Mouse (Mus musculus): ENCODE measurements around the gene App. TPM values are rescaled to one million over a fixed set of nuclear protein-coding genes. Genes with fewer than 3 reads are reported as not detected.
A peak's percentile ranks its signal among the peaks of the same experiment; 100 is the strongest.

App gene
- total RNA-seq, 2 experiments from 2014 or later = 132 to 140 TPM

DNA sequence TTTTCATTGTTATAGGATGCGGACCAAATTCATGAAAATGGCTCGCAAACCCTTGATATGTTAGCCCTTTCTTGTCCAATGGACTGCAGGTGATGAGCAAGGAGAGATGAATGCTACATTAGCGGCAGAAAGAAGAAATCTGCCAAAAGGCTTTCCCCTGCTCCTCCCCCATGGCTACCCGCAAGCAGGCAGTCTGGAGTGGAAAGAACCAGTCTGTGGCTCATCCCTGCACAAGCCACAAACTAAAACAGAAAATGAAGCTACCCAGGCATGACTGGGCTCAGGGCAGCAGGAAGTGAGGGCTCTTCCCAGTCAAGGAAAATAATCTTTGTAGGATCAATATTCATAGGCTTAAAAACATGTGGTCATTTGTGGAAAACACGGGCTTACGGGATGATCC, 54.6 kb downstream of the App start:
- no peak for DNase-seq

- DNase-seq = no peak
Measured at GRCm38 (mm10) chr16:85117541-85117940, 56.0 kb downstream of the App start.

GRCm38 (mm10) chr16:85115837-85116236, 57.7 kb downstream of the App start:
- DNase-seq = no peak

GRCm38 (mm10) chr16:85114742-85115141, 58.8 kb downstream of the App start:
- no peak for DNase-seq

DNA sequence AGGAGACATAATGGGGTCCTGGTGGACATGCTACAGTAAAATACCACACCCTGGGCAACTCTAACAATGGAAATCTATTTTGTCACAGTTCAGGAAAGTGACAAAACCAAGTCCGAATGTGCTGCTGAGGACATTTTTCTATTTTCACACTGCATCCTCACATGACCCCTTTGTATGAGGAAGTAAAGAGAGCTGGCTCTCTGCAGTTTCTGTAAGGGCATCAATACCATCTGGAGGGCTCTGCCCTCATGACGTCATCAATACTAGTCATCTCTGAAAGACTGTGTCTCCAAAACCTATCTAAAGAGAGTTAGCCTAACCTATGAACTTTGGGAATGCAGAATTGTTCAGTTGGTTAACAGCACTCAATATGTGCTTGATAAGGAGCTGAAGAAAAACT, 59.6 kb downstream of the App start:
- no peak for DNase-seq

- DNase-seq = no peak
Measured at GRCm38 (mm10) chr16:85112254-85112653, 61.3 kb downstream of the App start.

GRCm38 (mm10) chr16:85110428-85110827, 63.1 kb downstream of the App start:
- no peak for DNase-seq

GRCm38 (mm10) chr16:85108486-85108885, 65.1 kb downstream of the App start:
- DNase-seq = no peak

DNA sequence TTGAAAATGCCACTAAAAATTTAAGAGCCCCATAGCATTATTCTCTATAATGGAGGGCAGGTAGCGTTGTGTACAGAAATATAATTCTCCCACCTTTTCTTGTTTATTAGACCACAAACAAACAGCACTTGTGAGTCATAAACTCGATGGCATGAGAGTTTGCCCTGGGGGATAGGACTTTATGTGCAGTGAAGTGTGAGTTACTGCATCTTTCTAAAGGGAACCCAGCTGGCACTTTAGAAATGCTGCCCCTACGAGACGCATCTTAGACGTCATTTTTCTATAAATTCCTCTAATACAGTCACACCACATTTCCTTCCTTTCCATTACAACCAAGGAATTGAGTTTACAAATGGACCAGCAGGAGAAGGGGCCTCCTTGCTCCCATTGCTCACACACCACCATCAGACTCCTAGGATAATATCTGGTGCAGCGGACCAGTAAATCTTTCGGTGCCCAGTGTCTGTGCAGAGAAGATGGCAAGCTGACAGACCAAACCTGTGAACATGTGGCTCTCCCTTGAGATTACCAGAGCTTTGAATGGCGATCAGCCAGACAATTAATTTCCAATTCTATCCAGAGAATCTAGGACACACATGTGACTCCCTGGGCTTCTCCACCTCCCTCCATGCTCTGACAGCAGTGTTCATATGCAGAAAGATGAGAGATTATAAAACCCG, 66.8 kb downstream of the App start:
- no peak for DNase-seq

GRCm38 (mm10) chr16:85105603-85106002, 68.0 kb downstream of the App start:
- no peak for DNase-seq

- DNase-seq = no peak
Measured at GRCm38 (mm10) chr16:85103116-85103787, 70.3 kb downstream of the App start.

DNA sequence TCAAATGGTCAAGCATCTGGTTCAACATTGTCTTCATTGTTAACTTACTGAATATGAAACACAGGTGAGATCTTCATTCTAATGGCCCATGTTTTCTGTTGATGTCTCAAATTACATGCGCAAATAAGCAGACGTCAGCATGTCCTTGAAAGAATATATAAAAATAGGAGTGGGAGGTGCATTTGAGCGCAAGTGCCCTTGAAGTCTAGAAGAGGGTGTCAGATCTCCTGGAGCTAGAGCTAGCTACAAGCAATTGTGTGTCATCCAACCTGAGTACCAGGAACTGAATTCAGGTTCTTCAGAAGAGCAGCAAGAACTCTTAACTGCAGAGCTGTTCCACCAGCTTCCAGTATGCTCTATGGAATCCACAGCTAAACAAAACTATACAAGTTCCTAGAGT, 72.0 kb downstream of the App start:
- no peak for DNase-seq

DNA sequence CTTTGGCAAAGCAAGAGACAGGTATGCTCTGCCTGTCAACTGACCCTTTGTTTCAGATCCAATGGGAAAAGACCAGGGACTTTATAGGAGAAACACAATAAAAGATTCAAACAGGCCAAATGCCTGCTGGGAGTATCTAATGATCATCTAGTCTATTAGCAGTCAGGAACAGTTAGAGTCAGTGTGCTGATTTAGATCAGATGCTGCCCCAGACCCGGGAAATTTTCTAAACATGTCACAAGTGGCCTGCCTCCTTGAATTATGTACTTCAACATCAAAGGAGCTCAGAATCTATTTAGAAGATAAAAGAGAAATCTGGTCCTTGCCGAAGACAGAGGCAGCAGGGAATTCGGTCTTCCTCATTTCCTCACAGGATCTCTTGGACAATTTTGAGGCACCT, 72.8 kb downstream of the App start:
- no peak for DNase-seq

DNA sequence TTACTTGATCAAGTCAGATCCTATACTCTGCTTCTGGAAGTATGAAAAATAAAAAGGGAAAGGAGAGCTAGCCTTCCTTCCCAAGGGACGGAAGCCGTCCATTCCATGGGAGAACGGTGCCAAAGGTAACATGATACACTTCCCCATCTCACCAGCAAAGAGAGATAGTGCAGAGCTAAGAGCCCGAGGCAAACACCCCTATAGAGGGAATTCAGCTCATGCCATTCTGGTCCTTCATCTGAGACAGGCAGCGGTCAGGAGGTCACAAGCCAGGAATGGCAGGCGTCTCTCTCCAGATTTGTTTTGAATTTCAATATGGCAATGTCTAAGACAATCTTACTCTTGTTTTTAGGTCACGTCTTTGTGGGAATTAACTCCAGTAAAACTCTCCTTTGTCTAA, 74.1 kb downstream of the App start:
- no peak for DNase-seq

DNA sequence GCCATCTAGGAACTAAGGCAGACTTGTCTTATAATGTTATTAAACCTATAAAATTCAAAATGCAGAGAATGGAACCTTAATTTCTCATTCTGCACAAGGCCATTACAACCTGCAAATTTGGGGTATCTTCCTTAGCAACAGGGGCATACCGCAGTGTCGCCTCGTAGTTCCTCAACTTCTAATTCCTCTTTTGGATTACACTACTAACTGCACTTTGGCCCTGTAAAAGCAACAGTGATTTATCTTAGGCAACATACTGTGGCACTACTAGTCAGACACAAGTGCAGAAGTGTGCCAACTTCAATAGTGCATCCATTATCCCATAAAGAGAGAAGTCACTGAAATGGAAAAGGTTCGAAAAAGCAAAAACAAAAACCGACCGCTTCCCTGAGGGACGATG, 74.5 kb downstream of the App start:
- no peak for DNase-seq

GRCm38 (mm10) chr16:85096396-85096795, 77.2 kb downstream of the App start:
- no peak for DNase-seq

GRCm38 (mm10) chr16:85095923-85096322, 77.6 kb downstream of the App start:
- no peak for DNase-seq

- no peak for DNase-seq
Measured at GRCm38 (mm10) chr16:85092644-85093091, 80.9 kb downstream of the App start.

DNA sequence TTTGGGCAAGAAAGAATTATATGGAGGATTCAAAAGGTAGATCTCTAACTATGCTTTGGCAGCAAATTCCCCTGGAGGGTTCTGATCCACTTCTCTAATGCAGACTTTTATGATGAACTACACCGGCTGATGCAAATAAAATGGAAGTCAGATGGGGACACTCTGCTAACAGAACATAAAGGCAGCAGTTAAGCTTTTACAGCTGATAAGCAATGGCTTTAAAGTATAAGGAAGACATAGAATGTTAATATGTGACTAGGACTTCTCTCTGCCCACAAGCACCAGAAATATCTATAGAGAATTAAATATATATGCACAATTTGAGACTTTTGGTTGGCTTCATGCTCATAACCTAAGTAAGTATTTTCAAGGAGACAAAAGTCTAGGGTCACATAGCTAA, 81.4 kb downstream of the App start:
- no peak for DNase-seq

GRCm38 (mm10) chr16:85090992-85091391, 82.6 kb downstream of the App start:
- no peak for DNase-seq

- no peak for DNase-seq
Measured at GRCm38 (mm10) chr16:85088126-85088525, 85.4 kb downstream of the App start.

GRCm38 (mm10) chr16:85086303-85086702, 87.3 kb downstream of the App start:
- DNase-seq = no peak

DNA sequence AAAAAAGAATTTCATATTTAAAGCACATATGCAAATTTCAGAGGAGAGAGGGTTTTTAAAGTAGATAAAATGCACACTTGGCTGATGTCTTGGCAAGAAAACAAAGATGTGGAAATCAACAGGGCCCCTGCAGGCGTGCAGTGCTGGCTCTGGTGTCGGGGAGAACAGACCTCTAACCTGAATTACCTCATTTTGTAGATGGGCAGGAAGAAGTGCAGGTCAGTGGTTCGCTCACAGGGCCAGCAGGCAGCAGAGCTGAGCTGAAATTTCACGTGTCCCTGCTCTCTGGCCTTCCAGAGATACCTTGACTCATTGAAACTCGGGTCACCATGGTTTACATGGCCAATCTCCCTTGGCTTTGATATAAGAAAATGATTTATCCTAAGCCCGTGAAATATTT, 87.7 kb downstream of the App start:
- DNase-seq = no peak

- DNase-seq = peak in 1 of 2 experiments; percentile 39
Measured at GRCm38 (mm10) chr16:85084152-85084551, 89.4 kb downstream of the App start.

Data from heart, adult 18-20 months (tissue).